Mouse (Mus musculus) ES-Bruce4 (cell line): ENCODE measurements around the gene Wdtc1. TPM values are rescaled to one million over a fixed set of nuclear protein-coding genes. Genes with fewer than 3 reads are reported as not detected.
A peak's percentile ranks its signal among the peaks of the same experiment; 100 is the strongest.

Experiments
- H3K27ac ChIP-seq: 2 replicates; pipeline ENCODE4 v1.5.1; 2012; ENCODE audit warnings: low read length, inconsistent platforms; ENCODE audit not compliant: insufficient read depth
- H3K27me3 ChIP-seq: 2 replicates; pipeline ENCODE4 v1.6.1; 2012; ENCODE audit warnings: mild to moderate bottlenecking, low read length, inconsistent platforms; ENCODE audit not compliant: control insufficient read depth, poor library complexity, insufficient read depth, severe bottlenecking
- H3K36me3 ChIP-seq: 2 replicates; pipeline ENCODE4 v1.6.1; 2012; ENCODE audit warnings: inconsistent platforms, mild to moderate bottlenecking, low read length, moderate library complexity; ENCODE audit not compliant: control insufficient read depth, poor library complexity, insufficient read depth, severe bottlenecking
- H3K4me1 ChIP-seq: one replicate; pipeline ENCODE4 v1.8.1; 2011; ENCODE audit warnings: low read length; ENCODE audit not compliant: control insufficient read depth, insufficient read depth
- H3K4me3 ChIP-seq: 2 replicates; pipeline ENCODE4 v1.5.1; 2011; ENCODE audit warnings: low read depth, mild to moderate bottlenecking, low read length
- H3K9ac ChIP-seq: 2 replicates; pipeline ENCODE4 v1.6.1; 2012; ENCODE audit warnings: low read depth, mild to moderate bottlenecking, inconsistent platforms; ENCODE audit not compliant: poor library complexity, severe bottlenecking
- H3K9me3 ChIP-seq: replicated peaks from 2 replicates; pipeline ENCODE4 v1.6.1; 2012; ENCODE audit warnings: mild to moderate bottlenecking, low read length, inconsistent platforms; ENCODE audit not compliant: control insufficient read depth, poor library complexity, insufficient read depth, severe bottlenecking
- CTCF ChIP-seq: IDR thresholded peaks from one replicate; pipeline ENCODE4 v1.8.1; 2011; ENCODE audit warnings: low read depth, low read length
- EP300 ChIP-seq: IDR thresholded peaks from 2 replicates; pipeline ENCODE4 v1.6.1; 2011; ENCODE audit warnings: low read depth, low read length; ENCODE audit not compliant: insufficient read depth
- POLR2A ChIP-seq: IDR thresholded peaks from one replicate; pipeline ENCODE4 v1.8.1; 2011; ENCODE audit warnings: low read length; ENCODE audit not compliant: insufficient read depth
- polyA plus RNA-seq: library from polyadenylated mRNA; stranded (reverse); fragments of >200 nt; gene quantifications from 2 replicates; pipeline ENCODE4 v1.2.4, GENCODE M21; 2011; ENCODE audit warnings: low read depth; ENCODE audit not compliant: missing spikeins, insufficient read depth, insufficient read length

Wdtc1 gene
- polyA plus RNA-seq, 1 experiment: 69.2 TPM

DNA sequence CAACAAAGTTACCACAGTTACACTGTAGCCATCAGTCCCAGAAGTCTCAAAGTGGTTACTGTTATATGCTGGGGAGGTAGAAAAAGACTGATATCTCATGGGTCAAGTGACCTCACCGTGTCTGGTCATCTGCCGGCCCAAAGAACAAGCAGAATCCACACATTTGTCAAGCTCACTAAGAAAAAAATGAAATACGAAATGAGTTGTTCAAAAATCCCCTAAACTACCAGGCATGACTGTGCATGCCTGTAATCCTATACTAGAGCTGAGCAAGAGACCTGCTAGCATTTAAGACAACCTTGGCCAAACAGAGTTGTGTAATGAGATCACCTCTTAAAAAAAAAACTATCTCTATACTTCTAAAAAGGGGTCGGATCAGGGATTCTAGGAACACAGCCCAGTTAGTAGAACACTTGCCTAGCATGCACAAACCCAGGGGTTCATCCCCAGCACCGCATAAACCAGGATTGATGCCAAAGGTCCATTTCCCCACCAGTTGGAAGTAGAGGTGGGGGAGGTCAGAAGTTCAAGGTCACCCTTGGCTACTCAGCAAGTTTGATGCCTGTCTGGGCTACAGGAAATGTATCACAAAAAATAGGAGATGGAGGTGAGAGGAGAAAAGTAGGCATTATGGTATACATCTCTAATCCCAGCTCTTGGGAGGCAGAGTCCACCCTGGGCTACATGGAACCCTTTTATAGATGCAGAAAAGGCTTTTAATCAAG lies 5.1 kb downstream of the Wdtc1 start:
- TF ChIP-seq EP300: no peak
- TF ChIP-seq CTCF: no peak
- TF ChIP-seq POLR2A: no peak
- no peak overlapping the region; the same call in 1 of the 2 replicates for H3K9ac ChIP-seq
- no peaks in the 10 kb centered on the region for H3K36me3 ChIP-seq
- no peaks in the 10 kb centered on the region for H3K27me3 ChIP-seq
- no peaks in the 10 kb centered on the region for H3K9me3 ChIP-seq
- no peak overlapping the region for H3K4me3 ChIP-seq
- peak overlapping the region; percentile 80 for H3K27ac ChIP-seq
- no peaks in the 10 kb centered on the region for H3K4me1 ChIP-seq

DNA sequence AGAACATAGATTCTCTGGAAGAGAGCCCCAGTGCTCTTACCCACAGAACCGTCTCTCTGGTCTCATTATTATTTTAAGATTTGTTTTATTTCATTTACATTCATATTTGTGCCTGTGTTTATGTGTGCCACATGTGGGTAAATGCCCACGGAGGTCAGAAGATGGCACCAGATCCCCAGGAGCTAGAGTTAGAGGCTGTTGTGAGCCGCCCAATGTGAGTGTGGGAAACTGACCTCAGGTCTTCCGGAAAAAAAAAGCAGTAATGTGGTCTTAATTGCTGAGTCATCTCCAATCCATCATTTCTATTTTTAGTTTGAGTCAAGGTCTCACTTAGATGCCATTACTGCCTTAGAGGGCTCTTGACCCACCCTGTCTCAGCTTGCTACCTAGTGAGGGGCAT lies 5.7 kb downstream of the Wdtc1 start:
- TF ChIP-seq CTCF (peak; percentile 41), EP300 (no peak)
- Histone ChIP-seq H3K36me3 (no peaks in the 10 kb centered on the region), H3K27me3 (no peaks in the 10 kb centered on the region), H3K4me3 (no peak overlapping the region), H3K4me1 (no peaks in the 10 kb centered on the region), H3K27ac (peak overlapping the region; percentile 80), H3K9ac (no peak overlapping the region; the same call in 1 of the 2 replicates), H3K9me3 (no peaks in the 10 kb centered on the region)

DNA sequence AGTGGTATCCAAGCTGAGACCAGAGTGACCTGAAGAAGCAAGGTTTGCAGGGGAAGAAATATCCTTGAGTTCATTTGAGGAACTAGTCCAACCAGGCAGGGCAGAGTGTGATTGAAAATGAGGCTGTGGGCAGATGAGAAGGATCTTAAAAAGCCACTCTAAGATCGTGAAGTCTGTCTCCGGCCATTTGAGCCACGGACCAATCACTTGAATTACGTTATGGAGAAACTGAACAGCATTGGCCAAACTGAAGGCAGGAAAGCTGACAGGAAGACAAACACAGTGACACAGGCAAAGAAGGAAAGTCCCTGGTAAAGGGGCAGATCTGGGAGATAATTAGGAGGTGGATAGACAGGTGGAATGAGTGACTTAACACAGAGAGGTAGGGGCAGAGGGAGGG lies 6.7 kb downstream of the Wdtc1 start:
- no peaks in the 10 kb centered on the region for H3K36me3 ChIP-seq
- no peaks in the 10 kb centered on the region for H3K4me1 ChIP-seq
- no peaks in the 10 kb centered on the region for H3K27me3 ChIP-seq
- TF ChIP-seq POLR2A: no peak
- TF ChIP-seq EP300: no peak
- no peak for TF ChIP-seq CTCF
- no peak overlapping the region for H3K27ac ChIP-seq
- H3K9ac ChIP-seq: no peak overlapping the region
- no peak overlapping the region for H3K4me3 ChIP-seq
- no peaks in the 10 kb centered on the region for H3K9me3 ChIP-seq

DNA sequence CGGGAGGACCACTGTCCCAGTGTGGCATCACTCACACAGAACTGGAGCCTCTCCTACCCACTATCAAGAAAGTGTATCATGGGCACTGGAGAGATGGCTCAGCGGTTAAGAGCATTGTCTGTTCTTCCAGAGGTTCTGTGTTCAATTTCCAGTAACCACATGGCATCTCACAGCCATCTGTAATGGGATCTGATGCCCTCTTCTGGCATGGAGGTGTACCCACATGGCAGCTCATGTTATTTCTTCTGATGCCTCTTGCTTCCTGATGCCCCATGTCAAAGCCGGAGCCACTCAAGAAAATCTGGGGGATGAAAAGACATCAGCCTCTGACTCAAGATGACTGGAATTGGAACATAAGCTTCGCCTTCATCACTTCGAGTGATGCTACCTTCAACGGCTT lies 7.6 kb downstream of the Wdtc1 start:
- H3K9me3 ChIP-seq: no peaks in the 10 kb centered on the region
- no peak overlapping the region for H3K4me3 ChIP-seq
- TF ChIP-seq EP300: no peak
- TF ChIP-seq CTCF: no peak
- no peak for TF ChIP-seq POLR2A
- H3K27ac ChIP-seq: no peak overlapping the region
- H3K36me3 ChIP-seq: no peaks in the 10 kb centered on the region
- no peaks in the 10 kb centered on the region for H3K4me1 ChIP-seq
- H3K27me3 ChIP-seq: no peaks in the 10 kb centered on the region
- H3K9ac ChIP-seq: no peak overlapping the region

DNA sequence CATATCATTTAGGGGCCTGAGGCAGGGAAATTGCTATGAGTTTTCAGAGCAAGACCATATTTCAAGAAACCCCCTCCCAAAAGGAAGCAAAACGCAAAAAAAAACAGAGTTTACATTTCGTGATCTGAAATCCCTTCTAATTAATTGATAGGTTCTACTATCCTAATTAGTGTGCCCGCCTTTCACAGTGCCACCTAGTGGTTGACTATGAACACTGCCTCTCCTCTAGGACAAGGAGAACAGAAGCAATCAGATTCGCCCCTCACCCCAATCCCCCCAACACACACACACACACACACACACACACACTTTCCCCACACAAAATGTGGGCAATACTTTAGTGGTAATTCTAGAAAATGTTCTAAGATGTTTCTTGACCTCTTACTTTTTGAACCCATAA lies 9.2 kb downstream of the Wdtc1 start:
- Histone ChIP-seq H3K27ac (no peak overlapping the region), H3K4me1 (no peaks in the 10 kb centered on the region), H3K9ac (no peak overlapping the region), H3K4me3 (no peak overlapping the region), H3K9me3 (no peaks in the 10 kb centered on the region), H3K27me3 (no peaks in the 10 kb centered on the region), H3K36me3 (no peaks in the 10 kb centered on the region)
- TF ChIP-seq CTCF (peak; percentile 53), POLR2A (no peak), EP300 (no peak)

DNA sequence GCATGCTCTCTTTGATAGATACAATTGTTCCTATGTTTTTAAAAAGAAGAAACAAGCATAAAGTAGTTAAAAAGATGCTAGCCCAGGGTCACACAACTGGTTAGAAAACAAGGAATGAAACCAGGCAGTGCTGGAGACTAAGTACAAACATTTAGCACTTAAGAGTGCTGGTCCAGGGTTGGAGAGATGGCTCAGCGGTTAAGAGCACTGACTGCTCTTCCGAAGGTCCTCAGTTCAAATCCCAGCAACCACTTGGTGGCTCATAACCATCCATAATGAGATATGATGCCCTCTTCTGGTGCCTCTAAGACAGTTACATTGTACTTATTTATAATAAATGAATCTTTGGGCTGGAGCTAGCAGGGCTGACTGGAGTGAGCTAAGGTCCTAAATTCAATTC lies 13.1 kb downstream of the Wdtc1 start:
- Histone ChIP-seq H3K4me1 (no peaks in the 10 kb centered on the region), H3K27ac (no peak overlapping the region), H3K4me3 (no peak overlapping the region), H3K9me3 (no peaks in the 10 kb centered on the region), H3K27me3 (no peaks in the 10 kb centered on the region), H3K9ac (no peak overlapping the region), H3K36me3 (no peaks in the 10 kb centered on the region)
- no peak for TF ChIP-seq EP300
